Mouse (Mus musculus): Measurements from ENCODE around the gene Prp2.
"Not testable (repeated sequence)": the region's sequence is repeated elsewhere in the genome, so short reads cannot be mapped to it uniquely, and the experiment has no call there.

The Prp2 gene

DNA sequence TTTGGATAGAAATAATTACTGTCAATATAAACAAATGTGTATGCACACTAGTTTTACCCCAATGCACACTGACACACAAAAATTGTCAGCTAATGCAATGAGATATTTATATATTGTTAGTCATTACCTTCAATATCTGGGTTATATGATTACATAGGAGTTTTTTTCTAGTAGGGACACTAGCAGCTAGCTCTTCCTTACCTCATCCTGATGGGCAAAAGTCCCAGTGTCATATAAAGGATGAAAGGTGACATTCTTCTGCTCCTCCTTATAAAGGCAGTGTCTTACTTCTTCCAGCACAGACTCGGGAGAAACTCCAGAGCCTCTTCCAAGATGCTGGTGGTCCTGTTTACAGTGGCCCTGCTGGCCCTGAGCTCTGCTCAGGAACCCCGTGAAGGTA, at the start of gene Prp2:
Gene Prp2 (plus strand): TSS at position 301 of the 400 bp plus-strand sequence.
- DNase-seq (ENCODE audit: extremely low spot score, low read depth, low spot score), result not testable (repeated sequence)

DNA sequence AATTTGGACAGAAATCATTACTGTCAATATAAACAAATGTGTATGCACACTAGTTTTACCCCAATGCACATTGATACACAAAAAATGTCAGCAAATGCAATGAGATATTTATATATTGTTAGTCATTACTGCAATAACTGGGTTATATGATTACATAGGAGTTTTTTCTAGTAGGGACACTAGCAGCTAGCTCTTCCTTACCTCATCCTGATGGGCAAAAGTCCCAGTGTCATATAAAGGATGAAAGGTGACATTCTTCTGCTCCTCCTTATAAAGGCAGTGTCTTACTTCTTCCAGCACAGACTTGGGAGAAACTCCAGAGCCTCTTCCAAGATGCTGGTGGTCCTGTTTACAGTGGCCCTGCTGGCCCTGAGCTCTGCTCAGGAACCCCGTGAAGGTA, 26.2 kb upstream of the Prp2 start, which contains the start of gene Prh1:
Gene Prh1 (plus strand): TSS at position 301 of the 400 bp plus-strand sequence.
- not testable (repeated sequence) for DNase-seq (ENCODE audit: extremely low spot score, low read depth, low spot score)

GRCm38 (mm10) chr6:132649399-132649798, 53.7 kb downstream of the Prp2 start:
- DNase-seq (ENCODE audit: extremely low spot score, low read depth, low spot score), result peak; percentile 1

All from hindlimb bud, embryonic 11.5 days (tissue).